Mouse (Mus musculus) mature B cell (primary cell): Measurements from ENCODE around the gene Ncaph2.

Source experiments
- in situ Hi-C: fragments of 300-500 bp; cut with MboI; formaldehyde crosslinking; loops from 2 replicates; pipeline ENCODE4 v1.14.3; 2019

The Ncaph2 gene

GRCm38 (mm10) chr15:89355241-89356187, at the start of gene Ncaph2, which contains the start of gene Lmf2:
Gene Ncaph2 (plus strand): TSS chr15:89355719.
Gene Lmf2 (minus strand): TSS chr15:89355659.
- in situ Hi-C loops = no loop called here

GRCm38 (mm10) chr15:89305966-89306365, 49.6 kb upstream of the Ncaph2 start:
- in situ Hi-C loops = no loop called here

- in situ Hi-C loops = no loop called here
These were observed 48.1 kb upstream of the Ncaph2 start for GRCm38 (mm10) chr15:89307461-89307860.

GRCm38 (mm10) chr15:89308406-89309139, 46.9 kb upstream of the Ncaph2 start:
- in situ Hi-C loops = no loop called here

- in situ Hi-C loops = no loop called here
These were observed 45.5 kb upstream of the Ncaph2 start for GRCm38 (mm10) chr15:89309962-89310498.

- in situ Hi-C loops = no loop called here
These were observed 42.2 kb upstream of the Ncaph2 start for GRCm38 (mm10) chr15:89313359-89313758.

GRCm38 (mm10) chr15:89314107-89314506, 41.4 kb upstream of the Ncaph2 start:
- in situ Hi-C loops = no loop called here

GRCm38 (mm10) chr15:89314511-89315189, 40.9 kb upstream of the Ncaph2 start:
- in situ Hi-C loops = no loop called here

GRCm38 (mm10) chr15:89315190-89315731, 40.3 kb upstream of the Ncaph2 start, which contains the start of gene Sbf1:
Gene Sbf1 (minus strand): TSS chr15:89315311.
- in situ Hi-C loops = no loop called here

GRCm38 (mm10) chr15:89316146-89316545, 39.4 kb upstream of the Ncaph2 start:
- in situ Hi-C loops = no loop called here

GRCm38 (mm10) chr15:89321264-89321663, 34.3 kb upstream of the Ncaph2 start:
- in situ Hi-C loops = no loop called here

- in situ Hi-C loops = no loop called here
These were observed 32.6 kb upstream of the Ncaph2 start, which contains the start of gene Adm2 for GRCm38 (mm10) chr15:89322670-89323522. Gene Adm2 (plus strand): TSS chr15:89322720.

- in situ Hi-C loops = no loop called here
These were observed 31.9 kb upstream of the Ncaph2 start for GRCm38 (mm10) chr15:89323656-89324055.

GRCm38 (mm10) chr15:89326441-89326840, 29.1 kb upstream of the Ncaph2 start:
- in situ Hi-C loops = no loop called here

- in situ Hi-C loops = no loop called here
These were observed 21.2 kb upstream of the Ncaph2 start, which contains the start of gene Miox for GRCm38 (mm10) chr15:89334271-89334670. Gene Miox (plus strand): TSS chr15:89334398.

- in situ Hi-C loops = no loop called here
These were observed 20.6 kb upstream of the Ncaph2 start for GRCm38 (mm10) chr15:89334774-89335537.

- in situ Hi-C loops = no loop called here
These were observed 19.1 kb upstream of the Ncaph2 start for GRCm38 (mm10) chr15:89336422-89336821.

- in situ Hi-C loops = no loop called here
These were observed 15.8 kb upstream of the Ncaph2 start for GRCm38 (mm10) chr15:89339696-89340095.

- in situ Hi-C loops = no loop called here
These were observed 15.4 kb upstream of the Ncaph2 start for GRCm38 (mm10) chr15:89340136-89340535.

- in situ Hi-C loops = no loop called here
These were observed 13.8 kb upstream of the Ncaph2 start for GRCm38 (mm10) chr15:89341678-89342077.
